Mouse (Mus musculus): ENCODE results near the gene Ccdc103.

The Ccdc103 gene

DNA sequence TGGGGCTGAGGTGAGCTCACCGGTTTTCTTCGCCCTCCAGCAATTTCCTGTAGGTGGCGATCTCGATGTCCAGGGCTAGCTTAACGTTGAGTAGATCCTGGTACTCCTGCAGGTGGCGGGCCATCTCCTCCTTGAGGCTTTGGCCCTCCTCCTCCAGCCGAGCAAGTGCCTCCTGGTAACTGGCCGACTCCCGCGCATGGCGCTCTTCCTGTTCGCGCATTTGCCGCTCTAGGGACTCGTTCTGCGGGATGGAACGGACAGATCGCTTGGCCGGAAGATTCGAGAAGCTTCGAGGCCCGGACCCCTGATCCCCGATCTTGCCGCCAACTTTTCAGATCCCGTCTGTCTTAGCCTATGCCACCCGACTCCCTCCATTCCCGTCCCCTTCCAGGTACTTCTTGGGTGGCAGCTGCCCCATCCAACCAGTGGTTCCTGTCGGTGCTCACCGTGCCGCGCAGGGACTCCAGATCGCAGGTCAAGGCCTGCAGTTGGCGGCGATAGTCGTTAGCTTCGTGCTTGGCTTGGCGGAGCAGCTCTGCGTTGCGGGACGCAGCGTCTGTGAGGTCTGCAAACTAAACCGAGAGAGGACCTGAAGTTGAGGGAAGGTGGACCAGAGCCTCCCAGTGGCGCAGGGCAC is 12.1 kb downstream of the Ccdc103 start:
- DNase-seq: no peak

DNA sequence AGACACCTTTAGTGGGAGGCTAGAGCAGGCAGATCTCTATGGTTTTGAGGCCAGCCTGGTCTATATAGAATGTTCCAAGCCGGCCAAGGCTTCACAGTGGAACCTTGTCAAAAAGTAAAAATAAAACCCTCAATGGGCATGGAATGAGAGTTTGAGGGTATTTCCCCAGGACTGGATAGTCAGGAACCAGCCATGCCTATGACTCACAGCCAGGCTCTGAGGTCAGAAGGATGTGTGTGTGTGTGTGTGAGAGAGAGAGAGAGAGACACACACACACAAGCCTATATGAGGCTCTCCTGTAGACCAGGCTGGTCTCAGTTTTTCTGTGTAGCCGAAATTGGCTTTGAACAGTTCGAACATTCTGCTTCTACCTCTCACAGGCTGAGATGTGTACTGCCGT is 13.7 kb downstream of the Ccdc103 start:
- DNase-seq: no peak

DNA sequence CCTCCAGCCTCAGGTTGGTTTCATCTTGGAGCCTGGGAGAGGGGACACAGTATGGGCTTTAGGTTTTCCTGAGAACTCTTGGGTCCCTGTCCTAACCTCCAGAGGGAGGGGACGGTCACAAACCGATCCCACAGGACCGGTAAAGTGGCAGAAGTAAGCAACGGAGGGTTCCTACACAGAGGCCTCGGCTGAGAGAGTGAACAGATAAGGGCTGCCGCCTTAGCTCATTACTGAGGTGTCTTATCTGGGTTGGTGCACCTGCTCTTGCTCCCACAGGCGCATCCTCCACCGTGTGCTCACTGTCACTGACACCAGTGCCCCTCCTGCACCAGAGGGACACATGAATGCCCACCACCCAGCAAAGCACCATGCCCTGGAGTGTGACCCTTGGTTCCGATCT is 14.8 kb downstream of the Ccdc103 start:
- DNase-seq: no peak

DNA sequence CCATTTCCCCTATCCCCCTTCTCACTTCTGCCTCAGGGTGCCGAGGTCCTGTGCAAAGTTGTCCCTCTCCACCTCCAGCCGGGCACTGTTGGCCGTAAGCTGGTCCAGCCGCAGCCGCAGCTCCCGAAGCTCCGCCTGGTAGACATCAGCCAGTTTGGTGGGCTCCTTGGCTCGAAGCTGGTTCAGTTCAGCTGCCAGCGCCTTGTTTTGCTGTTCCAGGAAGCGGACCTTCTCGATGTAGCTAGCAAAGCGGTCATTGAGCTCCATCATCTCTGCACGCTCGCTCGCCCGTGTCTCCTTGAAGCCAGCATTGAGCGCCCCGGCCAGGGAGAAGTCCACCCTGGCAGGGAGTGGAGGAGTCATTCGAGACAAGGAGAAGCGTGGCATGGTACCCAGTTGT is 15.6 kb downstream of the Ccdc103 start:
- DNase-seq: no peak

DNA sequence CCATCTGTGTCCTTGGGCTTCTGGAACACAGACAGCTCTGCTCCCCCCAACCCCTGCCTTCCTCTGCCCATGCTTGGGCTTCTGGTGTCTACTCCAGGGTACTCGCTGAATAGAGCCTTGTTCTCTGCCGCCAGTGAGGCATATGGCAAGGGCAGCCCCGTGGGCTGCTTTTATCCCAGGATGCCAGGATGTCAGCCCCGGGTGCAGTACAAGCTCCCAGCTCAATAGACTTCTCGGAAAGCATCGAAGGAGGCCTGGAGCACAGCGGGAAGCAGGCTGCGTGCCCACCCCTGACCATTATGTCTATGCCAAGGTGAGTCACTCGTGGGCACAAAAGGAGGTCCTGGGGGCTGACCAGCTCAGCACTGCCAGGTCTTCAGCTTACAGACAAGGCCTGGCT is 17.4 kb downstream of the Ccdc103 start:
- DNase-seq: peak; percentile 32

DNA sequence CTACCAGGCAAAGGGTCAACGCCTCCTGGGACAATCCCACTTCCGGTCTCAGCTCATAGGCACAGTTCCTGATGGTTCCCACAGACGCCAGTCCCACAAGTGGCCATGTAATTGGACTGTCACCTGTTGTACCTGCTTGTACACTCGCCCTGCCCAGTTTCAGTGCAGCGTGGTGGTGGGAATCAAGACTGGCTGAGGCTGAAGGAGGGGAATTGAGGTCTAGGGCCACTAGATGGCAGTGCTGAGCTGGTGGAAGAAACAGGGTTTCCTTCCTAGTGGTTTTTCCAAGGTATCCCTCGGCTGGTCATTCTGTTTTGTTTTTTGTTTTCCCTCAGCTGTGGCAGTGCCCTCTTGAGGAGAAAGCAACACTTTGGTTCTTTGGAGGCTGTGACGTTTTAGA is 19.8 kb downstream of the Ccdc103 start, which contains the start of gene Gfap:
Gene Gfap (minus strand): TSS at position 150 of the 400 bp plus-strand sequence.
- peak; percentile 74 for DNase-seq

DNA sequence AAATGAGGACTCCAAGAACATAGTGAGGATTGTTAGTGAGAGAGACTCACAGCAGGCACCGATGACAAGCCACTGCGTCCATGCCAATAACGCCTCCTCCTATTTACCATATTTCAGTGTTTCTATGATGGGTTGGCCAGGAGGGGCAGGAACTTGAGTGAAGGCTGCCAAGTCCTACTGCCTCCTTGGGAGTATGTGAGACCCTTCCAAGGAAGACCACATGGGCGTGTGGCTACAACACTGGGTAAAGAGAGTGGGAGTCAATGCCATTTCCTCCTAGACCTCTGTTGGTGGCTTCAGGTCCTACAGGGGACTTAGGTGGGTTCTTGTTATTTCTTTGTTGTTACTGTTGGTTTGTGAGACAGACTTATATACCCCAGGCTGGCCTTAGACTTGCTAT is 20.2 kb downstream of the Ccdc103 start:
- DNase-seq: no peak

DNA sequence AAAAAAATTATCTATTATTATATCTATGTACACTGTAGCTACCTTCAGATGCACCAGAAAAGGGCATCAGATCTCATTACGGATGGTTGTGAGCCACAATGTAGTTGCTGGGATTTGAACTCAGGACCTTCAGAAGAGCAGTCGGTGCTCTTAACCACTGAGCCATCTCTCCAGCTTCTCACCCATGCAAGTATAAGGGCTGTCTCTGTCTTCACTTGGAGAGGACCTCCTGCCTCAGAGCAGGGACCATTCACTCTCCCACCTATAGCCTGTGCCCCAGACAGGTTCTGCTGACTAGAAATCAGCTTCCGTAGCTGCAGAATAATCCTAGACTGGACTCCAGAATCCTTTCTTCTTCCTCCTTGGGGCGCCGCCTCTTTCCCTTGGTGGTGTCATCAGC is 21.1 kb downstream of the Ccdc103 start:
- no peak for DNase-seq

DNA sequence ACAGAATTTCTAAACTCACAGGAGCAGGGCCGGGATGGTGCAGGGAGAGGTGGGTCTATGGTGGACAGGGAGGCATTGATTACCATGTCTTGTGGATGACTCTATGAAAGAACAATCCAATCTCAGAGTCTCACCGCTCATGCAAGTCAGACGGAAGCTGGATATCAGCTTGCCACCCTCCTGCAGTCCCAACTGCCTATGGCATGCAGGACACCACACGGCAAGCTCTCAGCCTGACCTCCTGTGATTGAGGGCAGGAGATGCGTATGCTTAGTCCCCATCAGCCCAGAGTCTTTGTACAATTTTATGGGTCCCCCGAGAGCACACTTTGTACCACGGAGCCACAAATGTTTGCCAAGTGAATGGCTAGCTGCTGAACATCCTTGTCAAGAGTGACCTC is 22.6 kb downstream of the Ccdc103 start:
- DNase-seq: no peak

DNA sequence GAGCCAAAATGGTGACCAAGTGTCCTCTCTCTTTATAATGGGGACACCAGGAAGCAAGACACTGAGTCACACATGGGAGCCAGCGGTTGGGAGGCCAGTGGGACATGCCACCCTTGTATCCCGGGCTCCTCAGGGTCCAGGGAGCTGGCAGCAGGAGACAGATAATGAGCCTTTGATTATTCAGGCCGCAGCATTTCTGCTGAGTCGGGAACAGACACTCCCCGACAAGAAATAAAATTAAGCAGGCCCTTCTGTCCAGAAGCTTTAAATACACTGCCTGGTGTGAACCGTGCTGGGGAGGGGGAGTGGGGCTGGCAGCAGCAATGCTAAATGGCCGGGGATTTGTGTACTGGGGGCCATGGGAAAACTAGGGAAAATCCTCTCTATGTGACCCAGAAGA is 30.4 kb downstream of the Ccdc103 start:
- no peak for DNase-seq

DNA sequence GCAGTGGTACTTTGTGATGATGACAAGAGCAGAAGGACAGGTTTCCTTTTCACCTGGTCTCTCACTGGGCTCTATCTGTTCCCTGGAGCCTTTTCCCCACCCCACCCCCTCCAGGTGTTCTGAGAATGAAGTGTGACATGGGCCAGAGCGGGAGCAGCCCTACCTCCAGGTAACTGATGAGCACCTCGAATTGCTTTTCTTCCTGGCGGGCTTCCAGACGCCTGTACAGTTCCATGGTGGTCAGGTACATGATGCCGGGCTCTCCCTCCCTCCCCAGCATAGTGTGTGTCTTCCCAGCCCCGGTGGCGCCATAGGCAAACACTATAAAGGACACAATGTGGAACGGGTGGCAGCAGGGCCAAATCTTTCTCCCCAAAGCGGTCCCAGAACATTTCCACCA is 34.4 kb downstream of the Ccdc103 start:
- DNase-seq: no peak

DNA sequence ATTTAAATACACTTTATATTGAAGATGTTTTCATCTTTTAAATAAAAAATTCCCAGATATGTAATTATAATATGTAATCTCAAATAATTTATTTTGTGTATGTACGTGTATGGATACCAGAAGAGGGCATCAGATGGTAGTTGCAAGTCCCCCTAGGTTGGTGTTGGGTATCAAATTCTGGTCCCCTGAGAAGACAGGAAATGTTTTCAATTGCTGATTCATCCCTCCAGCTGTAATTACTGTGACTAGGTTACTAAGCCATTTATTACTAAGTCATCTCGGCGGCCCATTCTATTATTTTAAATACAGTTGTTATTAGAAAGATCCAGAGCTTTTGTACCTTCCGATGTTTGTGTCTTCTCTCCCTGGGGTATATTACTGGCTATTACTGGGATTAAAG is 37.1 kb downstream of the Ccdc103 start:
- DNase-seq: no peak

DNA sequence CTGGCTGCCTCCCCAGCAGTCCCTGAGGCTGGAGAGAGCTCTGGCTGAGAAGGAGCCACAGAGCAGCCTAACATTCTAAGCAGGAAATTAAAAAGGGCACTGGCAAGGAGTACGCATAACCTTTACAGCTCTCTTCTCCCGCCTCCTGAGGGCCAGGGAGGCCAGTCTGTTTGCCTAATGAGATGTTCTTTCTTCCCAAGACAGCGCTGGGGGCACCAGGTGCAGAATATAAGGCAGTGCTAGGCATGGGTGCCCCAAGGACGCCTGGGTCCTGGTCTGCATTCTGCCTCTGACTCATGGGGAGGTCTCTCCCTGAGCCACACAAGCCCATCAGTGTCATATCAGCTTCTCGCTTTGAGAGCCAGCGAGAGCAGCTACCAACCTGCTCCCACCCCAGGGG is 40.5 kb downstream of the Ccdc103 start:
- DNase-seq: no peak

DNA sequence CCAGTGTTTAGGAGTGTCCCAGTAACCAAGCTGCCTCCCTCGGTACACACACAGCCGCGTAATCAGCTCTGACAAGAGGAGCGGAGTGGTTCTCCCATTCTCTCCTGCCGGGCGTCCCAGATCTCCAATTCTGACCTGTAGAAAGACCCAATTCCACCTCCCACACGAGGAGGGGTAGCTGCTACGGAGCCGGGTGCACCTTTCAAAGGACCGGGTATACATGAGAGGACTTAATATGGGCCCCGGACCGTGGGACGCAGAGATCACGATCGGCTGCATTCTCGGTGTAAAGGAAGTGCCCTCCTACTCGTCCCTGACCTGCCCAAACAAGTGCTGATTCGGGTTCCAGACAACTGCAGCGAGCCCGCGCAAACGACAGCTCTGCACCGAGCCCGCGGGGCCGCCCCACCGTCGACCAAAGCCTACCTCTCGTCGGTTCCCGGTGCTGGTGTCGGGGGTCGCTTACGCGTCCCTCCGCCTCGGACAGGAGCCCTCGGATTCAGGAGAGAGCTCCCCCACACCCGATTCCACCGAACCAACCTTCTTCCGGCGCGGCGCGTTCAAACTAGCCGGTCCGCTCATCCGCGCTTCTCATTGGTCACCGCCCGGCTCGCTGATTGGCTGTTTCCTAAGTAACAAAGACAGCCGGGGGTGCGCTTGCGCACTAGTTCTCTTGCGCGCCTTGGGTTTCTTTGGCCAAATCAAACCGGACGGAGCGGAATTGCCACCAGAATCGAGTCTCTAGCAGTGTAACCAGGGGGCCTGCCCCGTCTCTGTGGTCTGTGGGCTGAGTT is 43.8 kb downstream of the Ccdc103 start, which contains the start of gene Kif18b:
Gene Kif18b (minus strand): TSS at position 568 of the 794 bp plus-strand sequence.
- DNase-seq: peak; percentile 87

DNA sequence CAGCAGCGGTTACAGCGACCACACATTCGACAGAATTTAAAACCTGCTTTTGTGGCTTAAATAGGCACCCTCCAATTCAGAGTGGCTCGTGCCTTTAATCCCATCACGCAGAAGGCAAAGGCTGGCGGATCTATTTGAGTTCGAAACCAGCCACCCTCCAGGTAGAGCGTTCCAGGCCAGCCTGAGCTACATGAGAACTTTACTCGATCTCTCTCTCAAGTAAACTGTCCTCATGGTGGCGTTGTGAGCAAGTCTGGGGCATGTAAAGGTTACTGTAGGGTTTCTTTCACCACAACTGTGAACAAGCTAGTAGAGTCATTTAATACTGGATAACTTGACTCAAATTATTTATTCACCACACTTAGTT is 44.3 kb downstream of the Ccdc103 start:
- no peak for DNase-seq

DNA sequence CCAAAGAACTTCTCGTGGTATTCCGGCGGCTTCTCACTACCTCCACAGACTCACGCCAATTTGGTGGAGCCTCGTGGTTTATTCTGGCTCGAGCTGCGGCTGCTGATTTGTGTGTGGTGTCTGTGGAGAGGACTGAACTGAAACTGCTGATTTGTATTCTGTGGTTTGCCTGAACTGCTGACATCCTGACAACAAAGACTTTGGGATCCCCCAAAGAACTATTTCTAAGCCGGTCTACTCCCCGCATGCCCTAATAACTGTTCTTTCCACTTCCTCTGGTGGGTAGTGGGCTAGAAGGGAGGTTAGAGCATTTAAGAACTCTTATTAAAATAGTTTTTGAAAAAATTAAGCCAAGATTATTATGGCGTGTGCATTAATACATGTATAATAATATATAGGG is 49.7 kb downstream of the Ccdc103 start:
- DNase-seq: no peak

Data from right cerebral cortex, postnatal 25 days (tissue).